ENCODE assay signal across 15 mouse cellular contexts in the genomic region with DNA sequence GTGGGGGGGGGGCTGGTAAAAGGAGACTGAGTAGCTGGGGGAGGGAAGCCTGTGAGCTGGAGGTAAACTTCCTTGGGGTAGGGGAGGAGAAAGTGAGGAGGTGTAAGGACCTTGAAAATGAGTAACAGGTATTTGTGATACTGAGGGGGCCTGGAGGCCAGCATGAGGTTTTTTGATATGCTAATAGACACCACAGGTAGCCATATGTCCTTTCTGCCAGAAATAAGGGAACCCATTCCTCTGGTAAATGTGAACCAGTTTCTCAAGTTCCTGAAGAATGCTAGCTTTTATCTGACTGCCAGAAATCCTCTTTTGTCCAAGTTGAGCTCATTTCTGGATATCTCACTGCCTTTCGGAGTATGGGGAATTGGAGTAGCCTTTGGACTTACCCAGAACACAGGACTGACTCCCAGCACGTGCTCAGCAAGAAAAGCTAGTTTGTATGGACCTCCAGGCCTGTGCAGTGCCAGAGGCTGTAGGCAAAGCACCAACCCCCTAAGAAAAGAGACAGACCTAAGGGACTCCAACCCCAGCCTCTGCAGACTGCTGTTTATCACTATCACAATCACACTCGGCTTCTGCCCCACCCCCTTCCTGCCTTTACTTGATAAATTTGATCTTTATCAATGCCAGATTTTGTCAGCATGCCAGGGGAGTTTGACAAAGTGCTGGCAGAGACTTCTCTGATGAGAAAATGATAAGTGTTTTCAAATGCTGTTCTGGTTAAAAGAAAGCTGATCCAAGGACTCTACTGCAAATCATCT.
DNase-seq lines count a peak whose midpoint lies in the region; ATAC-seq and TF ChIP-seq lines count a peak whose summit lies in the region.
"Had no signal": no experiment of that assay in that cellular context is flagged by ENCODE, and none has a peak within 500 bp of the region (broad histone marks: within the 10 kb centered on the region; RNA-seq: fewer than 3 reads in every experiment).

No protein-coding gene starts in this region.

- H3K4me2 ChIP-seq in hindbrain, embryonic 12.5 days (replicated peaks), result no peak overlapping the region
- H3K4me2 ChIP-seq: kidney, embryonic 15.5 days; midbrain, embryonic 13.5 days had no signal

- no peak overlapping the region for H3K9ac ChIP-seq in hindbrain, embryonic 12.5 days
- H3K9ac ChIP-seq: kidney, embryonic 15.5 days; midbrain, embryonic 13.5 days had no signal

- no peak overlapping the region for H3K27ac ChIP-seq in hindbrain, embryonic 12.5 days
- H3K27ac ChIP-seq: hindbrain, postnatal 0 days; kidney, embryonic 15.5 days; midbrain, embryonic 13.5 days had no signal

- no peak overlapping the region for H3K4me3 ChIP-seq in lung, adult 2 months (replicated peaks; ENCODE audit: extremely low read depth, low read depth, low read length)
- H3K4me3 ChIP-seq in hindbrain, embryonic 12.5 days, result no peak overlapping the region
- H3K4me3 ChIP-seq: kidney, embryonic 15.5 days; midbrain, embryonic 13.5 days had no signal

- no peaks in the 10 kb centered on the region; the same call in none of the 2 replicates for H3K4me1 ChIP-seq in lung, adult 2 months (ENCODE audit: control insufficient read depth, insufficient read depth, low read length)
- 0 out of 2 replicates have a peak, but pooled peaks cover 4% of the 10 kb centered on the region for H3K4me1 ChIP-seq in hindbrain, embryonic 12.5 days
- H3K4me1 ChIP-seq: kidney, embryonic 15.5 days; midbrain, embryonic 13.5 days had no signal

- H3K36me3 ChIP-seq in hindbrain, embryonic 12.5 days, result no peaks in the 10 kb centered on the region
- H3K36me3 ChIP-seq: kidney, embryonic 15.5 days; midbrain, embryonic 13.5 days had no signal

- no peaks in the 10 kb centered on the region for H3K9me3 ChIP-seq in hindbrain, embryonic 12.5 days (replicated peaks)
- H3K9me3 ChIP-seq: kidney, embryonic 15.5 days; midbrain, embryonic 13.5 days had no signal

- TF ChIP-seq CTCF in lung, adult 2 months (IDR thresholded peaks at IDR 0.05; ENCODE audit: insufficient read depth, low read length), result no peak

- no peak for TF ChIP-seq POLR2A in lung, adult 2 months (IDR thresholded peaks at IDR 0.05; ENCODE audit: borderline replicate concordance, extremely low read depth, low read depth, low read length)

- ATAC-seq in inflammation-experienced regulatory T-cells, adult 6 months, result peak; percentile 50
- ATAC-seq in hindbrain, embryonic 12.5 days (ENCODE audit: low FRiP score), result no peak
- ATAC-seq: hindbrain, postnatal 0 days; midbrain, embryonic 13.5 days had no signal

- WGBS in lung, adult 2 months, result 32% methylated on average over 3 of the region's 3 CpGs
- 24% methylated on average over 3 of the region's 3 CpGs for WGBS in hindbrain, embryonic 12.5 days

- peak; percentile 46 to 86 for DNase-seq in adrenal gland, adult (ENCODE audit: inconsistent age in 2 of 2, low spot score in 1 of 2)
- DNase-seq in adrenal gland, postnatal 4 days (ENCODE audit: low spot score in 2 of 2), result no peak
- DNase-seq in lung, postnatal 10 days, result peak; percentile 14
- DNase-seq in lung, adult 2 months, result no peak
- DNase-seq in adrenal gland, adult 8-10 months, result peak; percentile 50
- DNase-seq in cerebellum, adult 11-12 months, result no peak
- DNase-seq: cerebellum, adult 18-20 months; heart, postnatal 14 days; layer of hippocampus, adult 9-11 months; spleen, adult 18-20 months had no signal

- H3K27me3 ChIP-seq in hindbrain, embryonic 12.5 days, result no peaks in the 10 kb centered on the region
- H3K27me3 ChIP-seq: kidney, embryonic 15.5 days; midbrain, embryonic 13.5 days had no signal

Comparison
In these comparisons a context has a peak if more than half of its experiments do, and no peak if none do; other contexts are left out.
1. DNase-seq: peak in adrenal gland, adult (2 of 2), lung, postnatal 10 days (single experiment) and adrenal gland, adult 8-10 months (single experiment); none in adrenal gland, postnatal 4 days (0 of 2), lung, adult 2 months (single experiment) and cerebellum, adult 11-12 months (single experiment).